Mouse (Mus musculus): ENCODE measurements around the gene Gm42420.
A peak's percentile ranks its signal among the peaks of the same experiment; 100 is the strongest.

Gene Gm42420

GRCm38 (mm10) chr6:39585517-39585916 lies at the start of gene Gm42420:
TSS of gene Gm42420 (plus strand) at chr6:39585753.
- no peak for DNase-seq (ENCODE audit: low spot score in 2 of 2)

GRCm38 (mm10) chr6:39536621-39537020 lies 48.9 kb upstream of the Gm42420 start:
- DNase-seq (ENCODE audit: low spot score in 2 of 2), result no peak

GRCm38 (mm10) chr6:39537276-39537675 lies 48.3 kb upstream of the Gm42420 start:
- no peak for DNase-seq (ENCODE audit: low spot score in 2 of 2)

GRCm38 (mm10) chr6:39538227-39538626 lies 47.3 kb upstream of the Gm42420 start:
- DNase-seq (ENCODE audit: low spot score in 2 of 2), result no peak

GRCm38 (mm10) chr6:39539679-39540155 lies 45.8 kb upstream of the Gm42420 start:
- DNase-seq (ENCODE audit: low spot score in 2 of 2), result no peak

- no peak for DNase-seq (ENCODE audit: low spot score in 2 of 2)
Measured at GRCm38 (mm10) chr6:39540563-39540962, 45.0 kb upstream of the Gm42420 start.

GRCm38 (mm10) chr6:39542631-39543597 lies 42.6 kb upstream of the Gm42420 start:
- DNase-seq (ENCODE audit: low spot score in 2 of 2), result peak; percentile 46 to 61

- DNase-seq (ENCODE audit: low spot score in 2 of 2), result no peak
Measured at GRCm38 (mm10) chr6:39543769-39544420, 41.7 kb upstream of the Gm42420 start.

GRCm38 (mm10) chr6:39545474-39545873 lies 40.1 kb upstream of the Gm42420 start:
- no peak for DNase-seq (ENCODE audit: low spot score in 2 of 2)

- DNase-seq (ENCODE audit: low spot score in 2 of 2), result no peak
Measured at GRCm38 (mm10) chr6:39548030-39548429, 37.5 kb upstream of the Gm42420 start.

- no peak for DNase-seq (ENCODE audit: low spot score in 2 of 2)
Measured at GRCm38 (mm10) chr6:39551981-39552636, 33.4 kb upstream of the Gm42420 start.

- no peak for DNase-seq (ENCODE audit: low spot score in 2 of 2)
Measured at GRCm38 (mm10) chr6:39554888-39555647, 30.5 kb upstream of the Gm42420 start.

GRCm38 (mm10) chr6:39555648-39555945 lies 30.0 kb upstream of the Gm42420 start:
- no peak for DNase-seq (ENCODE audit: low spot score in 2 of 2)

- DNase-seq (ENCODE audit: low spot score in 2 of 2), result peak in 1 of 2 experiments; percentile 46
Measured at GRCm38 (mm10) chr6:39556900-39557659, 28.5 kb upstream of the Gm42420 start.

- peak; percentile 87 to 89 for DNase-seq (ENCODE audit: low spot score in 2 of 2)
Measured at GRCm38 (mm10) chr6:39557723-39558261, 27.8 kb upstream of the Gm42420 start, which contains the start of gene Dennd2a. TSS of gene Dennd2a (minus strand) at chr6:39557867.

- no peak for DNase-seq (ENCODE audit: low spot score in 2 of 2)
Measured at GRCm38 (mm10) chr6:39559276-39559939, 26.1 kb upstream of the Gm42420 start.

- peak; percentile 65 to 79 for DNase-seq (ENCODE audit: low spot score in 2 of 2)
Measured at GRCm38 (mm10) chr6:39562166-39563015, 23.2 kb upstream of the Gm42420 start.

- DNase-seq (ENCODE audit: low spot score in 2 of 2), result no peak
Measured at GRCm38 (mm10) chr6:39567528-39567927, 18.0 kb upstream of the Gm42420 start.

GRCm38 (mm10) chr6:39570426-39570825 lies 15.1 kb upstream of the Gm42420 start:
- DNase-seq (ENCODE audit: low spot score in 2 of 2), result no peak

Measured in frontal cortex, postnatal 10 days (tissue).